Mouse (Mus musculus) induced T-regulatory cell, adult 2 months (primary cell): ENCODE results near the gene Tmem94.

ENCODE experiments used
- DNase-seq: peaks from one replicate; pipeline ENCODE4 v3.0.0-alpha.2; 2012; ENCODE audit warnings: low read depth

Gene Tmem94

DNA sequence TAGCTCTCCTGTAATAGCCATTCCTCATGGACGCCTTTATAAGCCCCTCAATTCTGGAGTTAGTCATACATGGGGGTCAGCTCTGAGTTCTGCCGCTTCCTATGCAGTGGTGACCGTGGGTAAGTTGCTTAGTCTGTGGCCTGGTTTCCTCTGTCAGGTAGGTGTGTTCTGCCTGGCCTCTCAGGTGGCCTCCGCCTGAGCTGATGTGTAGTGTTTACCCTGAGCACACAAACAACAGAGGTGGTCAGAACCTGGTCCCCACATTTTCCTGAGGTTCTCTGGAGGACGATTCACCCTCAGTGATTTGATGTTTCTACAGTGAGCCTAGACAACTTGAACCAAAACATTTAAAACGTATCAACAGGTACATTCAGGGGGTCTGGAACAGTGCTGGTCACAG is 66.8 kb downstream of the Tmem94 start:
- no peak for DNase-seq

DNA sequence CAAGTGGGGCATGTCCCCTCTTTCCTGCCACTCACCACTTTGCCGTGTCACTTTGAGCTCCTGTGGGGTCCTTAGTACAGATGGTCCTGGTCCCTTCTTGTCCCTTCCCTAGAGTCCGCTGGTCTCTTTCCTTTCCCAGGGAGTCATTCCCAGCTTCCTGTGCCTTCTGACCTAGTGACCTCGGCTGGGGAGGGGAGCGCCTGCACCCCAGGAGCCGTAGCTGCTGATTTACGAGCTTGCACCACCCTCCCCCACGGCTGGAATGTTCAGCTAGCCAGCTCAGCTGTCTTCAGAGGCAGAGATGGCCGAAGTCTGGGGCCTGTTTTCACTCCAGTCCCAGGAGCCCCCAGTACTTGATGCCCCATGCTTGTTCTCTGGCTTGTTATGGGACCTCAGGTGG is 67.3 kb downstream of the Tmem94 start:
- DNase-seq = no peak

DNA sequence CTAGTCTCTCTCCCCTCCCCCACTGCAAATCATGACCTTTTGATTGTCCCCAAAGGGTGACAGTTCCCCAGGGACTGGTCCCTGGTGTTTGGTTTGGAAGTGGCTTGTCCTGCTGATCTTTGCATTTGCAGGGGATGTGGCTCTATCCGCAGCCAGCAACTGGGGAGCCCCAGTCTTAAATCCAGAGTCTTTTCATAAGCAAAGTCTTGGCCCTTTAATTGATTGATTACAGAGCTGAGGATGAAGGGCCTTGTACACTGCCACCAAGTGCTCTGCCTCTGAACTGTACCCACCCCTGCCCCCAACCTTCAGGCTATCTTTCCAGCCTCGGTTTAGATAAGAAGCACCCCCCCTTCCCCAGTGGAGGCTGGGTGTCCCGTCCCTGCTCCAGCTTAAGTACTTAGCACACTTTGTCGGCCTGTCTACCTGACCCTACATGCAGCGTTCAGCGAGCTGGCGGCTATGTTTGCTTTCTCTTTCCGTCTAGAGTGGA is 67.8 kb downstream of the Tmem94 start:
- DNase-seq = no peak

DNA sequence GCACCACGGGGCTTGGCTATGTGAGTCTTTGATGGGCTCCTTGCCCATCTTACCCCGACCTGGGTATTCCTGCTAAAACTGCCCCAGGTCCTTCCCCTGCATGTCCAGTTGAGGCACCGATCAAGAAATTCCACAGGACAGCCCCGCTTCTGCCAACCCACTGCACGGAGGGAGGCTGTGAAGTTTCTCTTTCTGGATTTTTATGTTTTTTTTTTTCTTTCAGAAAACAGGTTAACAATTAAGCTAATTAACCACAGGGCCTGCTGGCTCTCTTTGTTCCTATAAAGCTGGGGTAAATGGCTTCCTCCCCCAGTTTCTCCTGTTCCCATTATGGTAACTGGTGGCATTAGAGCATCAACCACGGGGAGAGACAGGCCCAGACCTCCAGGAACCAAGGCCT is 68.8 kb downstream of the Tmem94 start:
- DNase-seq = no peak

DNA sequence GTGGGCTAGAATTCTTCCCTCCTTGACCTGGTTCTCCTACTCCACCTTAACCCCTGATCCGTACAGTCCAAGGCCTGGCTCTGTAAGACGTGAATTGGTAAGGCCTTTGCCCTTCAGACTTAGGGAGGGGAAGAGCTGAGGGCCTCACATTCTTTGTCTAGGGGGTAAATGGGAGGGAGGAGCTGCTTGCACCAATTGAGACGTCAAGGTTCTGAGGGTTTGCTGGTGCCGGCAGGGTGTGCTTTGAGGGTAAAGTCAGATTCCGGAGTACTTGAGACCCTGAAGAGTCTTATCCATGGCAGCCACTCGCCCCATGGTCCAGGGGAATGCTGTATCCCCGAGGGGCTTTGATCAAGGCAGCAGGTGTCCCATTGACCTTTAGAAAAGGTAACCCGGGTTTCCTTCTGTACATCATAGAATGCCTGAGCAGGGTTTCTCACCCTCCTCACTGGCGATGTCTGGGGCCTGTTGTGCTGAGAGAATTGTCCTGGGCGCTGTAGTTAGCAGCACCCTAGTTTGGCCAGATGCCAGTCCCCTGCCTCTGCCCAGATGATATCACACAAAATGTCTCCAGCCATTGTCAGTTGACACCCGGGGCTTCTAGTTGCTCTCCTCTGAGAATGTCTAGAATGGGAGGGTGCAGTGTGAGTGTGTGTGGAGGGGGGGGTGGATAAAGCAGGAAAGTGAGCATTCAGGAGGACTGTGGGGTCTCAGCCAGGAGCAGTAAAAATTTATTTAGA is 71.6 kb downstream of the Tmem94 start:
- DNase-seq = no peak

DNA sequence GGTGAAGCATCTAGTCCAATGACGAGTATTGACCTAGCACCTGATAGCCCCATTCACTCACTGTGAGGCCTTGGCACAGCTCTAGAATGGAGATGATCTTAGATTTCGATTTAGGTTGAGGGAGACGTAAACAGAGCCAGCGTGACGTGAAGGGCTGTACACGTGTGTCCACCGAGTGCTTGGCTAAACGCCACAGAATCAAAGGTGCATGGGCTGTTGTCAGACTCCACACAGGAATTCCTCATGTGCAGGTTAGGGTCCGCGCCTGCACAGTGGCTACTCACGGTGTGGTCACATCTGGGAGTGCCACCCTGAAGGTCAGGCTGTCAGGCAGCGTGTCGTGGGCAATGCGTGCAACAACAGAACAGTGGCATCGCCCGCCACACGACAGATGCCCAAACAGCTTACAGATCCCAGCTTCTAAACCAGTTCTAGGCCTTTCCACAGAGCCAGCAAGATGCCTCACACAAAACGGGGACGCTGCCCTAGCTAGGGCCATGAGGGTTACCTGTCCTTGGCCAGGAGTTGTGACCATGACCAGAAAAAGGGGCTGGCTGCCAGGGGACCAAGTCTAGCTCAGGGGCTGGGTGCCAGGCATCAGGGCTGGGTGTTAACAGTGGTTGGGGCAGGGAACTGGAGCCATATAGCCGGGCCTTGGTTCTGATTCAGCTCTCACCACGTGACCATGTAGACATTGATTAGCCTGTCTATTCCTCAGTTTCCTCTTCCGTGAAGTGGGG is 72.5 kb downstream of the Tmem94 start:
- DNase-seq = no peak

DNA sequence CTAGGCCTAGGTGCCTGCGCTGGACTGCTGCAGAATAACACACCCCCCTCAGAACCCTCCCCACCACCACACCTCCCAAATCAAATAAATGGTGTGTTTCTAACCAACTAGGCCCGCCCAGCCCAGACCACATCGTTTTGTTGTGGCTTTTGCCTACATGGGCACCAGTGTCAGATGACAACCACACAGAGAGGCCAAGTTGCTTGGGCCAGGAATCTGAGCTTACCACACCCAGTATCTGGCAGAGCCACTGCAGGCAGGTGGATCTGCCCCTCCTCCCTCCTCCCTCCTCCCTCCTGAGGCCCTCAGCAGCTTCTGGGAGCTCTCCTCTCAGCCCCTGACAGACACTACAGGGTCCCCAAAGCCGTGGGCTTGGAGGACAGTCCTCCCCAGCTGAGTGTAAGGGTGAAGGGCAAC is 73.7 kb downstream of the Tmem94 start:
- peak; percentile 27 for DNase-seq

DNA sequence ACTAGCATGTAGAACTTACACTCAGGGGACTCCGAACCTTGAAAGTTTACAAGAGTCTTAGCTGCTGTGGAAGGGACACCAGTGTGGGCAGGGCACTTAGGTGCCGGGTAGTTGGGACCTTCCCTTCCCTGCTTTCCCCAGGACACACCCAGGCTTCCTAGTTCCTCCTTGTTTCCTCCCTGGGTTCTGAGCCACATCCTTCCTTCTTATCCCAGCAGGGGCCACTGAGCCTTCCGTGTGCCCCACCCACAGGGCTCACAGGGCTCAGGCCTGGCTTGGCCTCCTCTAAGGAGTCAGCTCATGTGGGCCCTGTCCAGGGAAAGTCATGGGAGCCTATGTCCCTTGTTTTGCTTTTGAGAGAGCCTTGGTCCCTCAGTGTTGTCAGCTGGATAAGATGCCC is 74.5 kb downstream of the Tmem94 start:
- DNase-seq = no peak

DNA sequence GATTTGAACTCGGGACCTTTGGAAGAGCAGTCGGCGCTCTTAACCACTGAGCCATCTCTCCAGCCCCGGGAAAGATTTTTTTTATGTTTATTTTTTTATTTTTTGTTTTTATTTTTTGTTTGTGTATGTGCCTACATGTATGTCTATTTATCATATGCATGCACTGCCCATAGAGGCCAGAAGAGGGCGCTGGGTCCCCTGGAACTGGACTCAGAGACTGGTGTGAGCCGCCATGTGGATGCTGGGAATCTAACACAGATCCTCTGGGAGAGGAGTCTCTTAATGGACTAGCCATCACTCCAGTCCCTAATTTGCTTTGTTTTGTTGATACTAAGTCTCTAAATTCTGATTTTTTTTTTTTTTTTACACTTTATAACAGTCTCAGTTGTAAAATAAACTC is 75.8 kb downstream of the Tmem94 start:
- peak; percentile 32 for DNase-seq

DNA sequence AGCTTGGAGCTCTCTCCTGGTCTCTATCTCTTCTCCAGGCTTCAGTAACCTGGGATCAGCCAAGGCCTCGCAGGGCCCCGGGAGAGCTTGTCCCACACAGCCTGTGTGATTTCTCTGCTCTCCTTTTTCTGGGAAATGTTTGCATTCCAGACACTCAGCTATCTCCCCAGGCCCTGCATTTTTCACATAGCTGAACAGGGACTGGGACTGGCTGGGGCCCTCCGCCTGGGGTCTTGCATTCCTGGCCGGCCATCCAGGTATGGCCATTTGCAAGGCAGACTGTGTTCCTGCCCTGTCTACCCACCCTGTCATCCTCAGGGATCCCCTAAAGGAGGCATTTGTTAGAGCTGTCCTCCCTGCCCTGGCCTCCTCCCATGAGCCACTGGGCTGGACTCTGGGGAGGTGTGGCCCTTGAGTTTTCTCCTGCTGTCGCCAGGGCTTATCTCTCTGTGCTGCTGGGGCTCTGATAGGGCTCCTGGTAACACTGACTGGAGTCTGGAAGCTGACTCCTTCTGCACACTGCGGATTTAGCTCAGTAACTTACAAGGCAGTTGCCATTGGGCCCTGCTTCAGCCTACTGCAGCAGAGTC is 76.8 kb downstream of the Tmem94 start:
- no peak for DNase-seq

DNA sequence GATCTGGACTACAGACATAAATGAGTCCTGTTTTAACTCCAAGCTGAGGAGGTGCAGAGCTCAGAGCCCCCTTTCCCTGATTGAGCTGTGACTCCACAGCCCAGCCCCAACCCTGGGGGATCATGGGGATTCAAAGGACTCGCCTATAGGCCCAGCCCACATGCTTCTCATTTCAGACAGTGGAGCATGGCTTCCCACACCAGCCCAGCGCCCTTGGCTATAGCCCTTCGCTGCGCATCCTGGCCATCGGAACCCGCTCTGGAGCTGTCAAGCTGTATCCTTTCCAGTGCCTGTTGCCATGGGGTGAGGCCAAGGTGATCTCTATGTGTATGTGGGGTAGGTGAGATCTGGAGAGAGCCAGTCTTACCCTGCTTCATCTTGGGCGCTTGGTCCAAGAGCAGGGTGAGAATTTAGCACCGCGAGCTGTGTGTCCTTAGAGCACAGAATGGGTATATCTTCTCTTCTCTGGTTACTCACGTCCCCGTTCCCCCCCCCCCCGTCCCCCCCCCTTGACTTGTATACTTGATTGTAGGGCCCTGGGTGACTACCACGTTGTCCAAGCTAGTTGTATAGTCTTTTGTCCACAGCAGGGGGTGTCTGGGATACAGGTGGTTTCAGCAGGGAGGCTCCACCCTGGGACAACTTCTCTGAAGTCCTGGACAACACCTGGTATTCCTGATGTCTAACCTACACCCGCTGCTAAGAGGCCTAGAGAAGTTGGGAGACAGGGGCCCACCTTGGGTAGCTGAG is 78.1 kb downstream of the Tmem94 start:
- DNase-seq = no peak

DNA sequence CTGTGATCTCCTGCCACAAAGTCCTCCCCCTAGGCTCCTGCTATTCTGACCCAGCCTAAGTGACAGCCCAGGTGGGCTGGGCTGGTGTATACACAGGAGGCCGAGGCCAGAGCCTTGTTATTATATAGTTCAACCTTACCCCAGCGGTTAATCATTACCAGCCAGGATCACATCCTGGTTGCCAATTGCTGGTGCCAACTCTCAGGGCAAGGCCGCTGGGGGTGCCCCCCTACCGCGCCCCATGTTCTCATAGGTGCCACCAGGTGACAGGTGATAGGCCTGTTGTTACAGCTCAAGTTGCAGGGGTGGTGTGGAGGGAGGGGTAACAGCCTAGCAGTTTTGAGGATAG is 78.6 kb downstream of the Tmem94 start:
- DNase-seq = no peak

DNA sequence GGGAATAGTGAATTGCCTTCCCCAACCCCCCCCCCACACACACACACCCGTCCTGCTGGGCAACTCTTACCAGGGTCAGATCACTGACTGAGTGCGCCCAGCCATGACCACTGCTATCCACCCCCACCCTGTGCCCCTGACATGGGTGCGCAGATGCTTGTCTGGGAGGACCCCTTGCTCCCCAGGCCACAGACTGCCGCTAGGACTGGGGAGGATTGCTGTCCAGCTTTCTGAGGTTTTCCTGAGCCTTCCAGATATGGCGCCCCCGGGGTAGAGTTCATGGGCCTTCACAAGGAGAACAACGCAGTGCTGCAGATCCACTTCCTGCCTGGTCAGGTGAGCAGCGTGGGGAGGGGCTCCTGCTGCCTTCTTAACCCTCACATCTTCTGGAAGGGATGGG is 79.0 kb downstream of the Tmem94 start:
- no peak for DNase-seq

DNA sequence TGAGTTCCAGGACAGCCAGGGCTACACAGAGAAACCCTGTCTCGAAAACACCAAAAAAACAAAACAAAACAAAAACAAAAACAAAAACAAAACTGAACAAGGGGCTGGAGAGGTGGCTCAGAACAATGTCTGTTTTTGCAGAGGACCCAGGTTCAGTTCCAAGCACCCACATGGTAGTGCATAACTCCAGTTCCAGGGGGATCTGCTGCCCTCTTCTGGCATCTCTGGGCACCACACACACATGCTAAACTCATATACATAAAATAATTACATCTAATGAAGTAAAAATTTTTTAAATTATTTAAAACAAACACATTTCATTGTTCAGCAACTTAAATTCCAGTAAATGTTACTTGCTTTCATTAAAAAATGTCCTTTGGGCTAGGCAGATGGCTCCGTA is 80.6 kb downstream of the Tmem94 start:
- no peak for DNase-seq
